Mouse (Mus musculus) forebrain, embryonic 10.5 days (tissue): ENCODE measurements at regions not wholly inside any gene's neighbourhood (a gene's known extent, or its start where the extent isn't known, plus 50 kb on each side); places are given as distances from the start of the nearest gene placed in this dataset.
"Not testable (repeated sequence)": the region's sequence is repeated elsewhere in the genome, so short reads cannot be mapped to it uniquely, and the experiment has no call there.

Source experiments
- DNase-seq: peaks from one replicate; pipeline ENCODE4 v3.0.0-alpha.2; 2017; ENCODE audit warnings: low spot score; ENCODE audit errors: extremely low spot score
- H3K27ac ChIP-seq: fragments of 300-500 bp; sonication (generic); 2 replicates; pipeline ENCODE4 v1.5.1; 2016; ENCODE audit warnings: mild to moderate bottlenecking
- H3K27me3 ChIP-seq: fragments of 300-500 bp; sonication (generic); 2 replicates; pipeline ENCODE4 v1.6.1; 2016; ENCODE audit warnings: mild to moderate bottlenecking; ENCODE audit not compliant: poor library complexity, severe bottlenecking
- H3K36me3 ChIP-seq: fragments of 300-500 bp; sonication (generic); replicated peaks from 2 replicates; pipeline ENCODE4 v1.6.1; 2016; ENCODE audit warnings: mild to moderate bottlenecking, moderate library complexity
- H3K4me1 ChIP-seq: fragments of 300-500 bp; sonication (generic); 2 replicates; pipeline ENCODE4 v1.6.1; 2016
- H3K4me3 ChIP-seq: fragments of 300-500 bp; sonication (generic); 2 replicates; pipeline ENCODE4 v1.5.1; 2016; ENCODE audit warnings: mild to moderate bottlenecking, moderate library complexity
- H3K9me3 ChIP-seq: fragments of 300-500 bp; sonication (generic); 2 replicates; pipeline ENCODE4 v1.6.1; 2016; ENCODE audit warnings: mild to moderate bottlenecking, moderate library complexity
- WGBS: fragments of 180-500 bp; shearing (Covaris S2); methylation state at CpG from one replicate; pipeline ENCODE4 v1.1.7; 2016; 5-methylcytosine and 5-hydroxymethylcytosine counted together

GRCm38 (mm10) chr1:184669173-184669572, 63.2 kb downstream of the Hlx start:
- H3K9me3 ChIP-seq, H3K27me3 ChIP-seq, H3K27ac ChIP-seq, H3K4me1 ChIP-seq, DNase-seq, H3K36me3 ChIP-seq, H3K4me3 ChIP-seq: not testable (repeated sequence)
- 90% methylated on average over 5 of the region's 5 CpGs for WGBS

DNA sequence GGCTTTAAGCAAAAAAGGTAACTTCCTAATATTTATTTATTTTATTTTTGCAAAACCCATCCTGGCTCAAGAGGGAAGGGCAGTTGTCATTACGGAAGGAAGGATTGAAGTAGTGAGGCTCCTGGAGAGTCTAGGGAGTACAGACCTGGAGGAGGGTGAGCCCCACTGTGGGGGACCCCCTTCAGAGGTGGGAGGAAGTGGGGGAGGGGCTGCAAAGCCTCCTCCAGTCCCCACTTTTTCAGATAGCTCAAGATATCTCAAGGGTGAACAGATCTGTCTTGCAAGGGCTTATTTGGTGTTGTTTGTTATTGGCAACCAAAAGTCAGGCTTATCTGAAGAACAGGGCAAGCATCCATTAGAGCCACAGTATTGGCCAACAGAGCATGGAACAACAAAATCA, 64.0 kb downstream of the Hlx start:
- 65% methylated on average over 1 of the region's 1 CpGs for WGBS
- Histone ChIP-seq H3K4me3 (no peak overlapping the region), H3K9me3 (no peaks in the 10 kb centered on the region), H3K4me1 (0 out of 2 replicates have a peak, but pooled peaks cover 3% of the 10 kb centered on the region), H3K27me3 (no peaks in the 10 kb centered on the region), H3K27ac (no peak overlapping the region), H3K36me3 (no peaks in the 10 kb centered on the region)
- DNase-seq, result no peak

- no peak overlapping the region for H3K4me3 ChIP-seq
- H3K27ac ChIP-seq, result no peak overlapping the region
- 76% methylated on average over 2 of the region's 2 CpGs for WGBS
- H3K4me1 ChIP-seq, result 0 out of 2 replicates have a peak, but pooled peaks cover 3% of the 10 kb centered on the region
- H3K36me3 ChIP-seq, result no peaks in the 10 kb centered on the region
- DNase-seq, result no peak
- no peaks in the 10 kb centered on the region for H3K27me3 ChIP-seq
- no peaks in the 10 kb centered on the region for H3K9me3 ChIP-seq
Observed at GRCm38 (mm10) chr1:184668022-184668421, 64.4 kb downstream of the Hlx start.

DNA sequence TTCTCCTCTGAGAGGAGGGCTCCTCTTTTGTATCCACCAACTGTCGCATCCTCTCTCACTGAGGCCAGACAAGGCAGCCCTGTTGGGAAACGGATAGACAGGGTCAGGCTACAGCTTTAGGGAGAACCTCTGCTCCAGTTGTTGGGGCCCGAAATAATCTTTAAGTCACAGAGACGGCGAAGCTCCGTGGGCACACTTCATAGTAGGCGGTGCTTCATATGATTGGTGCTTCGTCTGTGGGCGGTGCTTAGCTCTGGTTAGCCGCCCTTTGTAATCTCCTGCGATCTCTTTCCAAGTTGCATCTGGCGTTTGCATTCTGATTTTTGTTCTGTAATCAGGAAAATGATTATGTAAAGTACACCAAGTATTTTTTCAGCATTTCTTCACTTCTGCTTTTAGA, 67.2 kb downstream of the Hlx start:
- Histone ChIP-seq H3K27me3 (no peaks in the 10 kb centered on the region), H3K9me3 (no peaks in the 10 kb centered on the region), H3K36me3 (no peaks in the 10 kb centered on the region), H3K27ac (no peak overlapping the region), H3K4me3 (no peak overlapping the region), H3K4me1 (0 out of 2 replicates have a peak, but pooled peaks cover 3% of the 10 kb centered on the region)
- DNase-seq, result no peak
- WGBS, result 87% methylated on average over 12 of the region's 12 CpGs

DNA sequence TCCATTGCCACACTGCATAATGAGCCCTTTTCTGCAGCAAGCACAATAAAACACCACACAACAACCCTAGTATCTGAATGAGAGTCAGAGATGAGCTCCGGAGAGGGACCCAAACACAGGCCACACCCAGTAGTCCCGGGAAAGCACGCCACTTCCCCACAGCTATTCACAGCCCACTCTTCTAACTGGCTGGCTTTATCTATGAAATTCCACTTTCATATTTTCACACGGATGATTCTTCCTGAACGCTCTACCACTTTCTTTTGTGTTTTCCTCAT, 68.4 kb downstream of the Hlx start:
- Histone ChIP-seq H3K27ac (no peak overlapping the region), H3K9me3 (no peaks in the 10 kb centered on the region), H3K36me3 (no peaks in the 10 kb centered on the region), H3K4me3 (no peak overlapping the region), H3K27me3 (no peaks in the 10 kb centered on the region), H3K4me1 (0 out of 2 replicates have a peak, but pooled peaks cover 3% of the 10 kb centered on the region)
- DNase-seq, result no peak
- 76% methylated on average over 5 of the region's 5 CpGs for WGBS

- Histone ChIP-seq H3K36me3 (no peaks in the 10 kb centered on the region), H3K27ac (no peak overlapping the region), H3K4me3 (no peak overlapping the region), H3K4me1 (0 out of 2 replicates have a peak, but pooled peaks cover 3% of the 10 kb centered on the region), H3K9me3 (no peaks in the 10 kb centered on the region), H3K27me3 (no peaks in the 10 kb centered on the region)
- DNase-seq, result no peak
- WGBS, result 83% methylated on average over 14 of the region's 14 CpGs
Observed at GRCm38 (mm10) chr1:184663300-184664097, 68.9 kb downstream of the Hlx start.

DNA sequence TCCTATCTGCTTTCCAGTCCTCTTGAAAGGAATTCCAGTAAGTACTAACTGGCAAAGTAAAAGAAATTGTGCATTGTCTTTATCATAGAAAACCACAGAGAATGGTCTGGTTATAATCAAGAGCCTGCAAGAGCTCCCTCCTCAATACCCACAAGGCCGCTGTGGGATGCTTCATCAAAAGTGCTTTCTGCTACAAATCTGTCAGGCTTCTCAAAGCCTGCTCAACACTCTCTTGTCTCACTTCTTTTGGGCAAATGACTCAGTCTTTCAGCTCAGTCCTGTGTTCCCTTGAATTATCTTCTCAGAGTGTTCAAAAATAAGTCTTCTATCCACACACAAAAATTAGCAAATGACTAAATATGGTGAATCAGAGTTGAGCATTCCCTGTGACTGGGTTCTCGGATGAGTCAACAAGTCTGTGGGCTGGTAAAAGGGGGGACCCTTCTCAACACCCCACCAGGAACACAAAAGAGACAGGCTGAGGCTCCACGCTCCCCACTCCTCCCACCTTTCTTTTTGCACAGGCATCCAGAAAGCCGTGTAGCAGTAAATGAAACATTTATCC, 81.8 kb downstream of the Hlx start:
- no peaks in the 10 kb centered on the region for H3K27me3 ChIP-seq
- WGBS, result 89% methylated on average over 4 of the region's 4 CpGs
- no peak overlapping the region for H3K27ac ChIP-seq
- H3K4me1 ChIP-seq, result no peaks in the 10 kb centered on the region
- no peak overlapping the region for H3K4me3 ChIP-seq
- H3K36me3 ChIP-seq, result no peaks in the 10 kb centered on the region
- H3K9me3 ChIP-seq, result peaks cover 7% of the 10 kb centered on the region; the same call in 1 of the 2 replicates
- DNase-seq, result no peak

- H3K9me3 ChIP-seq, result peaks cover 7% of the 10 kb centered on the region; the same call in 1 of the 2 replicates
- WGBS, result 90% methylated on average over 8 of the region's 8 CpGs
- no peak for DNase-seq
- peaks cover 11% of the 10 kb centered on the region; the same call in 1 of the 2 replicates for H3K4me1 ChIP-seq
- H3K4me3 ChIP-seq, result no peak overlapping the region
- no peaks in the 10 kb centered on the region for H3K36me3 ChIP-seq
- no peaks in the 10 kb centered on the region for H3K27me3 ChIP-seq
- no peak overlapping the region for H3K27ac ChIP-seq
Observed at GRCm38 (mm10) chr1:184647920-184648540, 84.4 kb downstream of the Hlx start.

- Histone ChIP-seq H3K4me1 (peaks cover 11% of the 10 kb centered on the region; the same call in 1 of the 2 replicates), H3K27ac (peak overlapping the region; percentile 27), H3K36me3 (no peaks in the 10 kb centered on the region), H3K4me3 (no peak overlapping the region), H3K27me3 (no peaks in the 10 kb centered on the region), H3K9me3 (peaks cover 7% of the 10 kb centered on the region; the same call in 1 of the 2 replicates)
- WGBS, result 53% methylated on average over 9 of the region's 9 CpGs
- DNase-seq, result peak; percentile 25
Observed at GRCm38 (mm10) chr1:184644767-184645598, 87.4 kb downstream of the Hlx start.

GRCm38 (mm10) chr1:184630695-184631475, 101.5 kb downstream of the Hlx start:
- H3K27ac ChIP-seq, result no peak overlapping the region
- WGBS, result 86% methylated on average over 13 of the region's 13 CpGs
- no peak overlapping the region for H3K4me3 ChIP-seq
- H3K36me3 ChIP-seq, result no peaks in the 10 kb centered on the region
- no peaks in the 10 kb centered on the region for H3K9me3 ChIP-seq
- no peaks in the 10 kb centered on the region for H3K27me3 ChIP-seq
- H3K4me1 ChIP-seq, result peaks cover 7% of the 10 kb centered on the region; the same call in 1 of the 2 replicates
- DNase-seq, result no peak

DNA sequence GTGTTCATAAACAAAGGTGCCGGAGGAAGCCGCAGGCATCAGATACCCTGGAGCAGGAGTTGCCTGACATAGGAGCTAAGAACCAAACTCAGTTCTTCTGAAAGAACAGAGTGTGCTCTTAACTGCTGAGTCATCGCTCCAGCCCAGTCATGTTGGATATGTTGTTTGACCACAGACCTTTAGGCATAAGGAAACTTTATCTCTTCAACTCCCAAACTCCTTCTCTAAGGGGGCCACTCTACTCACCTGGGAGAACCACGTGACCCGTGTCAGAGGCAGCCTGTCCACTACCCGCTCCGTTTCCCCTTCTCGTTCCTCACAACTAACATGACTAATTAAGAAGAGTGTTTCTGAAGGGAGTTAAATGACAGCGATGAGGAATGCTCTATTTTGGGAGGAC, 103.2 kb downstream of the Hlx start:
- Histone ChIP-seq H3K4me1 (peaks cover 7% of the 10 kb centered on the region; the same call in 1 of the 2 replicates), H3K4me3 (no peak overlapping the region), H3K9me3 (no peaks in the 10 kb centered on the region), H3K27me3 (no peaks in the 10 kb centered on the region), H3K27ac (no peak overlapping the region), H3K36me3 (no peaks in the 10 kb centered on the region)
- 92% methylated on average over 9 of the region's 9 CpGs for WGBS
- DNase-seq, result no peak
